Mouse (Mus musculus) CH12.LX (cell line): Measurements from ENCODE around the gene BC003965.
"Not testable (repeated sequence)": the region's sequence is repeated elsewhere in the genome, so short reads cannot be mapped to it uniquely, and the experiment has no call there.

Source experiments
- CHD1 ChIP-seq: IDR thresholded peaks from 2 replicates; pipeline ENCODE4 v1.6.1; 2012; ENCODE audit warnings: low read depth, low read length, improper control_type of control experiment, inconsistent platforms
- EP300 ChIP-seq: IDR thresholded peaks from 2 replicates; pipeline ENCODE4 v1.6.1; 2011; ENCODE audit warnings: low read length, improper control_type of control experiment
- ETS1 ChIP-seq: conservative IDR thresholded peaks from 2 replicates; pipeline ENCODE4 v1.6.1; 2012; ENCODE audit warnings: low read depth, mild to moderate bottlenecking, inconsistent platforms, low read length, improper control_type of control experiment, moderate library complexity
- MAX ChIP-seq: IDR thresholded peaks from 2 replicates; pipeline ENCODE4 v1.6.1; 2011; ENCODE audit warnings: low read length, improper control_type of control experiment

DNA sequence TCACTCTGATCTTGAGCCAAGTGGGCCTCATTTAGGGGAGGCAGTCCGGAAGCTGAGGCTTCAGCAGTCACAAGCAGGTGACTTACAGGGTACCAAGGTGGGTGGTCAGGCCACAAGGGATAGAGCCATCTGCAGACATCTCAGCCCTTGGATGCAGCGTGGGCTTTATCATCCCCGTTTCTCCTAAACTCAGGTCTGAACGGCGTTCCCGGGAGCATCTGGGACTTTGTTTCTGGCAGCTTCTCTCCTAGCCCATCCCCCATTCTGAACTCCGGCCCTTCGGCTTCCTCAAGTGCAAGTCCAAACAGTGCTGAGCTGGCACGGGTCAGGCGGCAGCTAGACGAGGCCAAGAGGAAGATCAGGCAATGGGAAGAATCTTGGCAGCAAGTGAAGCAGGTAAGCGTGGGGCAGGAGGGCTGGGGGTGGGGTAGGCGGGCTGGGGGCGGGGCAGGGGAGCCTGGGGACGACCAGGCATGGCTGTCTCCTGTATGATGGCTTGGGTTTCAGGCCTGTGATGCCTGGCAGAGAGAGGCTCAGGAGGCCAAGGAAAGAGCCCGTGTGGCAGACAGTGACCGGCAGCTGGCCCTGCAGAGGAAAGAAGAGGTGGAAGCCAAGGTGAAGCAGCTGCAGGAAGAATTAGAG is 45.8 kb downstream of the BC003965 start:
- TF ChIP-seq MAX, ETS1, EP300, CHD1: not testable (repeated sequence)
